Mouse (Mus musculus) limb, embryonic 14.5 days (tissue): ENCODE measurements around the gene Gm3099. TPM values are rescaled to one million over a fixed set of nuclear protein-coding genes. Genes with fewer than 3 reads are reported as not detected.
"Not testable (repeated sequence)": the region's sequence is repeated elsewhere in the genome, so short reads cannot be mapped to it uniquely, and the experiment has no call there.

ENCODE experiments used
- ATAC-seq: fragments of 200-750 bp; cut with Nextera tagmentation; 2 replicates; pipeline ENCODE4 v1.8.0; 2017; ENCODE audit warnings: low read depth, moderate number of reproducible peaks, moderate TSS enrichment; ENCODE audit not compliant: low FRiP score
- DNase-seq: peaks from one replicate; pipeline ENCODE4 v3.0.0-alpha.2; 2015; ENCODE audit warnings: low spot score
- H3K27ac ChIP-seq: fragments of 300-500 bp; sonication (generic); replicated peaks from 2 replicates; pipeline ENCODE4 v1.5.1; 2014; ENCODE audit warnings: low read depth, mild to moderate bottlenecking, low read length, moderate library complexity, mixed read lengths
- H3K27me3 ChIP-seq: fragments of 300-500 bp; sonication (generic); 2 replicates; pipeline ENCODE4 v1.6.1; 2014; ENCODE audit warnings: low read length, mixed read lengths; ENCODE audit not compliant: control insufficient read depth, insufficient read depth
- H3K36me3 ChIP-seq: fragments of 300-500 bp; sonication (generic); 2 replicates; pipeline ENCODE4 v1.6.1; 2014; ENCODE audit warnings: mild to moderate bottlenecking, low read length, moderate library complexity, mixed read lengths; ENCODE audit not compliant: control insufficient read depth, insufficient read depth
- H3K4me1 ChIP-seq: fragments of 300-500 bp; sonication (generic); 2 replicates; pipeline ENCODE4 v1.6.1; 2014; ENCODE audit warnings: antibody characterized with exemption, low read length, mixed read lengths; ENCODE audit not compliant: control insufficient read depth, insufficient read depth
- H3K4me2 ChIP-seq: fragments of 300-500 bp; sonication (generic); replicated peaks from 2 replicates; pipeline ENCODE4 v1.6.1; 2014; ENCODE audit warnings: low read depth, mild to moderate bottlenecking, low read length, moderate library complexity; ENCODE audit not compliant: severe bottlenecking
- H3K4me3 ChIP-seq: fragments of 300-500 bp; sonication (generic); replicated peaks from 2 replicates; pipeline ENCODE4 v1.5.1; 2014; ENCODE audit warnings: low read length
- H3K9ac ChIP-seq: fragments of 300-500 bp; sonication (generic); 2 replicates; pipeline ENCODE4 v1.6.1; 2014; ENCODE audit warnings: mild to moderate bottlenecking, low read depth, low read length, moderate library complexity; ENCODE audit not compliant: severe bottlenecking
- H3K9me3 ChIP-seq: fragments of 300-500 bp; sonication (generic); 2 replicates; pipeline ENCODE4 v1.6.1; 2016; ENCODE audit warnings: low read length; ENCODE audit not compliant: control insufficient read depth
- WGBS: fragments of 180-500 bp; shearing (Covaris S2); extraction: QIAGEN DNeasy Blood & Tissue Kit; methylation state at CpG from one replicate; pipeline ENCODE4 v1.1.7; 2014; 5-methylcytosine and 5-hydroxymethylcytosine counted together
- polyA plus RNA-seq, 2 experiments: library from polyadenylated mRNA; depleted of rRNA in 1 of 2; stranded (reverse) in 1 of 2; unstranded in 1 of 2; fragments of >200 nt; fragmentation: Nextera tagmentation in 1 of 2; extraction: Ambion mirVana in 1 of 2; gene quantifications; 2 replicates each; pipeline versions ENCODE4 v1.2.1 to v1.2.3; 2012 to 2014

Gene Gm3099
- polyA plus RNA-seq (2012; rRNA removed) (not detected in 2 replicates), polyA plus RNA-seq (2014; fragmentation: Nextera tagmentation; extraction: Ambion mirVana) (not detected in 2 replicates)

DNA sequence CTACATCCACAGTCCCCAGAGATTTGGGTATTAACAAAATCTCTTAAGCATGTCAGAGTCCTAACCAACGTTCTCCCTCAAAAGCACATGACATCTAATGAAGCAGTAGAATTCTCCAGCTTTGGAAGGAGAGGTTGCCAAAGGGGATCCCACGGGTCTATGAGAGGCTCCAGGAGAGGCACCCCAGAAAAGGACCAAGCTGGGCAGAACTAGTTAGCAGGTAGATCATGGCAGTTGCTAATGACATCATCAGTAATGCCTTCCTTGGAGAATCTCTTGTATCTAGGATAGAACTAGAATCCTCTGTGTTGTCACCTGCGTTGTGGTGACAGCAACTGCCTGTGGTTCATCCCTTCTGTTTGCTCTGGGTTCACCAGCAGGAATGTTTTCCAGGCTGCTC lies at the start of gene Gm3099:
Gm3099 (plus strand) TSS at position 301 of the 400 bp plus-strand sequence.
- H3K4me1 ChIP-seq, H3K9me3 ChIP-seq, H3K4me3 ChIP-seq, H3K36me3 ChIP-seq, ATAC-seq, DNase-seq, H3K27ac ChIP-seq, H3K27me3 ChIP-seq, H3K9ac ChIP-seq, H3K4me2 ChIP-seq: not testable (repeated sequence)
- WGBS = 43% methylated on average over 1 of the region's 3 CpGs

DNA sequence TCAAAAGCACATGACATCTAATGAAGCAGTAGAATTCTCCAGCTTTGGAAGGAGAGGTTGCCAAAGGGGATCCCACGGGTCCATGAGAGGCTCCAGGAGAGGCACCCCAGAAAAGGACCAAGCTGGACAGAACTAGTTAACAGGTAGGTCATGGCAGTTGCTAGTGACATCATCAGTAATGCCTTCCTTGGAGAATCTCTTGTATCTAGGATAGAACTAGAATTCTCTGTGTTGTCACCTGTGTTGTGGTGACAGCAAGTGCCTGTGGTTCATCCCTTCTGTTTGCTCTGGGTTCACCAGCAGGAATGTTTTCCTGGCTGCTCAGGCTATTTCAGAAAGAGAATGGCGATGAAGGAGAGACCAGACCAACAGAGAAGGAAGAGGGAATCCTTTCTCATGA lies 34.9 kb upstream of the Gm3099 start, which contains the start of gene Gm3095:
Gm3095 (plus strand) TSS at position 301 of the 400 bp plus-strand sequence.
- not testable (repeated sequence) for H3K36me3 ChIP-seq, H3K9ac ChIP-seq, H3K4me1 ChIP-seq, H3K27me3 ChIP-seq, H3K9me3 ChIP-seq, H3K27ac ChIP-seq, H3K4me3 ChIP-seq, DNase-seq, ATAC-seq, H3K4me2 ChIP-seq
- WGBS = no CpG with 5 or more reads among the region's 2 CpGs

DNA sequence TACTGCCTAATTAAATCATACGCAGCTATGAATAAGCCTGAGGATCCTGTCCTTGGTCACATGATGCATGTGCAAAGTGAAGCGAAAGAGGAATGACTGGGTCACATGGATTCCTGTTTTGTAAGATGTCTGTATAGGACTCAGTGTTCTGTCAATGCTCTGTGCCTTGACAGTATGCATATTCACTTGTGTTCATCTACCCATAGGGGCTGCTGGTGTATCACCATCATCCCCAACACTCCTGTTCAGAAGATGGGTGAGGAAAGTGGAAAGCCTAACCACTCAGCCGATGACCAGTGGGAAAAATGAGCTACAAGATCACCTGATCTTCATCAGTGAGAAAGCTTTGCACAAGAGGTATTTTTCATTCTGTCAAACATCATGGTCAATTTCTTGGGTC lies 25.4 kb downstream of the Gm3099 start, which contains the start of gene Gm5796:
Gm5796 (plus strand) TSS at position 301 of the 400 bp plus-strand sequence.
- H3K27me3 ChIP-seq, DNase-seq, H3K4me3 ChIP-seq, ATAC-seq, H3K9ac ChIP-seq, H3K27ac ChIP-seq, H3K4me1 ChIP-seq, H3K9me3 ChIP-seq, H3K4me2 ChIP-seq, H3K36me3 ChIP-seq: not testable (repeated sequence)
- WGBS = no CpG with 5 or more reads among the region's 3 CpGs

Other genes starting within 250 kb of the Gm3099 start
- 0.46 and 0.59 TPM in 2 replicates for gene Gm3002, start 188.3 kb upstream of the Gm3099 start, polyA plus RNA-seq (2012; rRNA removed)
- 0.36 TPM in 1 of 2 replicates, not detected in the other for gene Gm3002, start 188.3 kb upstream of the Gm3099 start, polyA plus RNA-seq (2014; fragmentation: Nextera tagmentation; extraction: Ambion mirVana)
- gene Gm3033, start 152.1 kb upstream of the Gm3099 start, polyA plus RNA-seq (2012; rRNA removed) = not detected in 2 replicates
- gene Gm3033, start 152.1 kb upstream of the Gm3099 start, polyA plus RNA-seq (2014; fragmentation: Nextera tagmentation; extraction: Ambion mirVana) = not detected in 2 replicates
- gene Gm2916, start 114.2 kb upstream of the Gm3099 start, polyA plus RNA-seq (2012; rRNA removed) = 0.08 TPM in 1 of 2 replicates, not detected in the other
- not detected in 2 replicates for gene Gm2916, start 114.2 kb upstream of the Gm3099 start, polyA plus RNA-seq (2014; fragmentation: Nextera tagmentation; extraction: Ambion mirVana)
- gene Gm3029, start 66.6 kb upstream of the Gm3099 start, polyA plus RNA-seq (2012; rRNA removed) = not detected in 2 replicates
- not detected in 2 replicates for gene Gm3029, start 66.6 kb upstream of the Gm3099 start, polyA plus RNA-seq (2014; fragmentation: Nextera tagmentation; extraction: Ambion mirVana)
- gene Gm3095, start 34.8 kb upstream of the Gm3099 start, polyA plus RNA-seq (2012; rRNA removed) = 0.09 and 0.25 TPM in 2 replicates
- gene Gm3095, start 34.8 kb upstream of the Gm3099 start, polyA plus RNA-seq (2014; fragmentation: Nextera tagmentation; extraction: Ambion mirVana) = 0.12 TPM in 1 of 2 replicates, not detected in the other
- 0.46 and 0.58 TPM in 2 replicates for gene Gm5796, start 25.5 kb downstream of the Gm3099 start, polyA plus RNA-seq (2012; rRNA removed)
- gene Gm5796, start 25.5 kb downstream of the Gm3099 start, polyA plus RNA-seq (2014; fragmentation: Nextera tagmentation; extraction: Ambion mirVana) = 0.18 and 0.26 TPM in 2 replicates
- gene Gm3115, start 85.7 kb downstream of the Gm3099 start, polyA plus RNA-seq (2012; rRNA removed) = not detected in 2 replicates
- gene Gm3115, start 85.7 kb downstream of the Gm3099 start, polyA plus RNA-seq (2014; fragmentation: Nextera tagmentation; extraction: Ambion mirVana) = not detected in 2 replicates
- gene Gm8108, start 112.1 kb downstream of the Gm3099 start, polyA plus RNA-seq (2012; rRNA removed) = 1.9 and 2.0 TPM in 2 replicates
- 0.45 and 1.1 TPM in 2 replicates for gene Gm8108, start 112.1 kb downstream of the Gm3099 start, polyA plus RNA-seq (2014; fragmentation: Nextera tagmentation; extraction: Ambion mirVana)
- gene Gm3127, start 166.6 kb downstream of the Gm3099 start, polyA plus RNA-seq (2012; rRNA removed) = not detected in 2 replicates
- not detected in 2 replicates for gene Gm3127, start 166.6 kb downstream of the Gm3099 start, polyA plus RNA-seq (2014; fragmentation: Nextera tagmentation; extraction: Ambion mirVana)
- gene Gm2974, start 184.2 kb downstream of the Gm3099 start, polyA plus RNA-seq (2012; rRNA removed) = 0.20 and 0.48 TPM in 2 replicates
- gene Gm2974, start 184.2 kb downstream of the Gm3099 start, polyA plus RNA-seq (2014; fragmentation: Nextera tagmentation; extraction: Ambion mirVana) = 0.17 and 0.35 TPM in 2 replicates